Mouse (Mus musculus) hindbrain, postnatal 0 days (tissue): ENCODE results near the gene Pip5k1a. TPM values are rescaled to one million over a fixed set of nuclear protein-coding genes. Genes with fewer than 3 reads are reported as not detected.

Experiments
- ATAC-seq: fragments of 200-750 bp; cut with Nextera tagmentation; 2 replicates; pipeline ENCODE4 v1.8.0; 2017; ENCODE audit warnings: mild to moderate bottlenecking, moderate TSS enrichment, moderate library complexity
- DNase-seq: peaks from one replicate; pipeline ENCODE4 v3.0.0-alpha.2; 2015; ENCODE audit warnings: low spot score
- H3K27ac ChIP-seq: fragments of 300-500 bp; sonication (generic); 2 replicates; pipeline ENCODE4 v1.5.1; 2014; ENCODE audit warnings: mild to moderate bottlenecking
- H3K27me3 ChIP-seq: fragments of 300-500 bp; sonication (generic); 2 replicates; pipeline ENCODE4 v1.6.1; 2014; ENCODE audit warnings: low read length, mixed read lengths; ENCODE audit not compliant: insufficient read depth
- H3K36me3 ChIP-seq: fragments of 300-500 bp; sonication (generic); 2 replicates; pipeline ENCODE4 v1.6.1; 2014; ENCODE audit warnings: low read length, mixed read lengths; ENCODE audit not compliant: insufficient read depth
- H3K4me1 ChIP-seq: fragments of 300-500 bp; sonication (generic); 2 replicates; pipeline ENCODE4 v1.6.1; 2014; ENCODE audit warnings: antibody characterized with exemption, low read length, mixed read lengths; ENCODE audit not compliant: insufficient read depth
- H3K4me2 ChIP-seq: fragments of 300-500 bp; sonication (generic); 2 replicates; pipeline ENCODE4 v1.6.1; 2014; ENCODE audit warnings: low read depth, mild to moderate bottlenecking, low read length, moderate library complexity, mixed read lengths
- H3K4me3 ChIP-seq: fragments of 300-500 bp; sonication (generic); 2 replicates; pipeline ENCODE4 v1.5.1; 2014; ENCODE audit warnings: low read length
- H3K9ac ChIP-seq: fragments of 300-500 bp; sonication (generic); replicated peaks from 2 replicates; pipeline ENCODE4 v1.6.1; 2014; ENCODE audit warnings: mild to moderate bottlenecking, low read length, moderate library complexity, mixed read lengths
- H3K9me3 ChIP-seq: fragments of 300-500 bp; sonication (generic); 2 replicates; pipeline ENCODE4 v1.6.1; 2016; ENCODE audit warnings: low read length, mixed read lengths
- CTCF ChIP-seq: IDR thresholded peaks from 2 replicates; pipeline ENCODE4 v1.5.1; 2016; ENCODE audit warnings: antibody characterized with exemption, control low read depth, low read depth
- WGBS: fragments of 180-500 bp; shearing (Covaris S2); extraction: QIAGEN DNeasy Blood & Tissue Kit; methylation state at CpG from one replicate; pipeline ENCODE4 v1.1.7; 2014; 5-methylcytosine and 5-hydroxymethylcytosine counted together
- polyA plus RNA-seq: library from polyadenylated mRNA; unstranded; fragments of >200 nt; fragmentation: Nextera tagmentation; extraction: Ambion mirVana; gene quantifications from 2 replicates; pipeline ENCODE4 v1.2.1, GENCODE M21; 2015
- total RNA-seq: library from RNA; depleted of rRNA; stranded (reverse); fragments of >200 nt; gene quantifications from 2 replicates; pipeline ENCODE4 v1.2.3, GENCODE M21; 2014

The Pip5k1a gene
- total and polyA plus RNA-seq, 2 experiments from 2014 or later = 12.4 to 18.5 TPM

GRCm38 (mm10) chr3:95047914-95048313 lies 58.8 kb downstream of the Pip5k1a start:
- no peak for DNase-seq
- H3K4me3 ChIP-seq = no peak overlapping the region
- H3K4me2 ChIP-seq = no peak overlapping the region
- H3K9ac ChIP-seq = no peak overlapping the region
- 68% methylated on average over 3 of the region's 3 CpGs for WGBS
- no peaks in the 10 kb centered on the region for H3K27me3 ChIP-seq
- no peak for ATAC-seq
- no peaks in the 10 kb centered on the region for H3K36me3 ChIP-seq
- H3K27ac ChIP-seq = no peak overlapping the region
- H3K4me1 ChIP-seq = no peaks in the 10 kb centered on the region
- TF ChIP-seq CTCF = no peak
- H3K9me3 ChIP-seq = no peaks in the 10 kb centered on the region

DNA sequence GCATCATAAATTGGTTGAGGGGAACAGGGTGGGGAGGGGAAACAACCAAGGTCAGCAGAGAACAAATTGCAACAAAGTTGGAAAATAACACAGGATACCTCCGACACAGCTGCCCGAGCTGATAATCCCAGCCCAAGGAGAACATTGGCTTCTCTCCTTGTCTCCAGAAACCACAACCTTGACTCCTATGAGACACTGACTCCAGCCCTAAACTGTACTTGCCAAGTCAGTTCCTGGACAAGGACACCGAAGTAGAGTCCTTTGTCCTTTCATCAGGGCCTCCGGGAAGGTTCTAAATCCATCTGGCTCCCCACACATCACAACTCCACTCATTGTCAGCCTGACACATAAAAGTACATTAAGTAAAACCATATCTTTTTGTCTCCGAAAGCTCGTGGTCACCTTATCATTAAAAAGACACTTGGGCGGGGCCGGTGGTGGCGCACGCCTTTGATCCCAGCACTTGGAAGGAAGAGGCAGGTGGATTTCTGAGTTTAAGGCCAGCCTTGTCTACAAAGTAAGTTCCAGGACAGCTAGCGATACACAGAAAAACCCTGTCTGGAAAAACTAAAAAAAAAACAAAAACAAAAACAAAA lies 60.2 kb downstream of the Pip5k1a start:
- no peak for TF ChIP-seq CTCF
- DNase-seq (no peak), ATAC-seq (no peak)
- peaks cover 2% of the 10 kb centered on the region; the same call in 1 of the 2 replicates for H3K4me1 ChIP-seq
- H3K9ac ChIP-seq = no peak overlapping the region
- H3K4me3 ChIP-seq = no peak overlapping the region
- no peaks in the 10 kb centered on the region for H3K27me3 ChIP-seq
- 87% methylated on average over 11 of the region's 11 CpGs for WGBS
- no peaks in the 10 kb centered on the region for H3K9me3 ChIP-seq
- no peak overlapping the region for H3K4me2 ChIP-seq
- H3K27ac ChIP-seq = no peak overlapping the region
- no peaks in the 10 kb centered on the region for H3K36me3 ChIP-seq

GRCm38 (mm10) chr3:95043251-95043650 lies 63.5 kb downstream of the Pip5k1a start:
- Histone ChIP-seq H3K4me2 (no peak overlapping the region), H3K9ac (no peak overlapping the region), H3K9me3 (no peaks in the 10 kb centered on the region), H3K4me1 (peaks cover 6% of the 10 kb centered on the region; the same call in 1 of the 2 replicates), H3K27ac (no peak overlapping the region), H3K36me3 (0 out of 2 replicates have a peak, but pooled peaks cover 4% of the 10 kb centered on the region), H3K27me3 (no peaks in the 10 kb centered on the region), H3K4me3 (no peak overlapping the region)
- TF ChIP-seq CTCF = no peak
- WGBS = 77% methylated on average over 6 of the region's 6 CpGs
- DNase-seq = no peak
- ATAC-seq = no peak

- ATAC-seq (peak; percentile 49), DNase-seq (no peak)
- H3K4me2 ChIP-seq = peak overlapping the region; percentile 73
- H3K36me3 ChIP-seq = peaks cover 4% of the 10 kb centered on the region; the same call in 1 of the 2 replicates
- no peaks in the 10 kb centered on the region for H3K9me3 ChIP-seq
- peak overlapping the region; percentile 81 for H3K9ac ChIP-seq
- no peak for TF ChIP-seq CTCF
- peak overlapping the region; percentile 28; the same call in 1 of the 2 replicates for H3K27ac ChIP-seq
- H3K4me3 ChIP-seq = peak overlapping the region; percentile 86
- 29% methylated on average over 7 of the region's 7 CpGs for WGBS
- no peaks in the 10 kb centered on the region for H3K27me3 ChIP-seq
- H3K4me1 ChIP-seq = peaks cover 6% of the 10 kb centered on the region; the same call in 1 of the 2 replicates
These were observed 63.9 kb downstream of the Pip5k1a start for GRCm38 (mm10) chr3:95042838-95043229.

DNA sequence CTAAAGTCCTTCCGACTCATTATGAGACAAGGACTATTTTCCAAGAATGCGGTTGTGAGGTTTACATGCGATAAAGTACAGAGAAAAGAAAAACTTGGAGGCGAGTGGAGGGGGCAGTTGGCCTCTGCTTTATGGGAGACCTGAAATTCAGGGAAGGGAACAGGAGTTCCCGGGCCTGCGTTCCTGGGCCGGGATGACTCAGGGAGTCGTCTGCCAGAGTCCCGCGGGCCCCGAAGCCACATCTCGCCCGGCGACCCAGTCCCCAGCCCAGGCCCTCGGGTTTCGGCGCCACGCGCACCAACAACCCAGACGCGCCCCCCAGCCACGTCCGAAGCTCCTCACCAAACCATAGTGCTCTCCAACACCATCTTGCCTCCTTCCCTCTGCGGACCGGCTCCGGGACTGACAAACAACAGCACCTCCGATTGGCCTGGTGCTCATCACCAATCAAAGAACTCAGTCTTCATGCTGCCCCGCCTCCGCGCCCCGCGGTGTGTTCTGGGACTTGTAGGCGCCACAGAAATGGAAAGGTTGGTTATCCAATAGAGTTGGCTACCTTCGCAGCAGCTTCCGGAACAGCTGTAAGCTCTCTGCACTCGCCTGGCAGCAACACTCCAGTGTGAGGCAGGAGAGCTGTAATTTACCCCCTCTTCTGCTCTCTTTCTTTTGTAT lies 64.4 kb downstream of the Pip5k1a start, which contains the start of gene Psmd4:
TSS of gene Psmd4 (minus strand) at position 449 of the 672 bp plus-strand sequence.
- ATAC-seq (peak; percentile 99), DNase-seq (peak; percentile 98)
- TF ChIP-seq CTCF = no peak
- Histone ChIP-seq H3K4me1 (peaks cover 6% of the 10 kb centered on the region; the same call in 1 of the 2 replicates), H3K4me2 (peak within 1 kb of the TSS; percentile 73), H3K27me3 (no peaks in the 10 kb centered on the region), H3K36me3 (peaks cover 4% of the 10 kb centered on the region; the same call in 1 of the 2 replicates), H3K9me3 (no peaks in the 10 kb centered on the region), H3K9ac (peak within 1 kb of the TSS; percentile 81), H3K27ac (peak within 1 kb of the TSS; percentile 65), H3K4me3 (peak within 1 kb of the TSS; percentile 86)
- 0% methylated on average over 36 of the region's 36 CpGs for WGBS

DNA sequence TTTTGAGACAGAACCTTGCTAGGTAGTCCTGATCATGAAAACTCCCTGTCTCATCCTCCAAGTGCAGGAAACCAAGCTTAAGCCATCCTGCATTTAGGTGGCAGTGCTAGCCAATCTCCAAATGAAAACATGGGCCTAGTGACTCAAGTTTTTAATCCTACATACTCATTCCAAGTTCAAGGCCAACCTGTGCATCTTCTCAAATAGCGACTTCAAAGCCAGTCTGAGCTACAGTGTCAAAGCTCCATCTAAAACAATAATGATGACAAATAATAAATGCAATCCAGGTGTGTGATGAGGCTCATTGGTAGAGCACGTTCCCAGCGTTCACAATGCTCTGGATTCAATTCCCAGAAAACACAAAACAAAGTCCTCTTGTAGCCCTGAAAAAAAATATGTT lies 65.1 kb downstream of the Pip5k1a start:
- peaks cover 4% of the 10 kb centered on the region; the same call in 1 of the 2 replicates for H3K36me3 ChIP-seq
- peaks cover 6% of the 10 kb centered on the region; the same call in 1 of the 2 replicates for H3K4me1 ChIP-seq
- no peak for ATAC-seq
- peak overlapping the region; percentile 81 for H3K9ac ChIP-seq
- H3K27ac ChIP-seq = peak overlapping the region; percentile 65; the same call in 1 of the 2 replicates
- no peaks in the 10 kb centered on the region for H3K9me3 ChIP-seq
- no peaks in the 10 kb centered on the region for H3K27me3 ChIP-seq
- no peak for TF ChIP-seq CTCF
- peak overlapping the region; percentile 73 for H3K4me2 ChIP-seq
- 13% methylated on average over 3 of the region's 3 CpGs for WGBS
- peak overlapping the region; percentile 86 for H3K4me3 ChIP-seq
- DNase-seq = no peak
